Mouse (Mus musculus) cerebellum, adult 2 months (tissue): ENCODE measurements at regions not wholly inside any gene's neighbourhood (a gene's known extent, or its start where the extent isn't known, plus 50 kb on each side); places are given as distances from the start of the nearest gene placed in this dataset.

Experiments
- CTCF ChIP-seq: fragments of 200-500 bp; IDR thresholded peaks from 2 replicates; pipeline ENCODE4 v1.5.1; 2011; ENCODE audit warnings: low read depth, mild to moderate bottlenecking, control low read depth, low read length, moderate library complexity, borderline replicate concordance; ENCODE audit not compliant: insufficient read depth
- POLR2A ChIP-seq: fragments of 200-500 bp; IDR thresholded peaks from 2 replicates; pipeline ENCODE4 v1.6.1; 2011; ENCODE audit warnings: low read length, control low read depth, borderline replicate concordance; ENCODE audit not compliant: insufficient read depth

DNA sequence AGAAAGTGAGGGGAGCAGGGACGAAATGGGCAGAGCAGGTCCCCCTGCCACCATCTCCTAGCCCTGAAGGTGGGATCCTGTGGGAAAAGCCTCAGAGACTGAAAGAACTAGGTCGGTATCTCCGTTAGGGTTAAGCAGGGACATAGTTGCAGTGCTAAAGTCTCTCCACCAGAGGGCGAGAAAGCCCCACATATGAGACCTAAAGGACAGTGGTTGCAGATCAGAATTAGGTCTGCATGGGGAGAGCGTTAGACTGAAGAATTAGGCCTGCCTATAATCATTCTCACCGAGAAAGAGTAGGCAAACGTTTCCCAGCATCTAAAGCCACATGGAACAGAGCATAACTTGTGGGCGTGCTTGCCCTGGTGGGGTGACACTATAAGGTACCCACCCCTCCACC lies 97.0 kb upstream of the Podxl start:
- peak; percentile 83 for TF ChIP-seq CTCF
- no peak for TF ChIP-seq POLR2A
